Mouse (Mus musculus): Measurements from ENCODE around the gene Kdm2b.

The Kdm2b gene

GRCm38 (mm10) chr5:122888612-122889214 is 100.9 kb downstream of the Kdm2b start:
- peak; percentile 50 to 55 for DNase-seq

- no peak for DNase-seq
Observed at GRCm38 (mm10) chr5:122887926-122888611, 101.6 kb downstream of the Kdm2b start.

- DNase-seq, result no peak
Observed at GRCm38 (mm10) chr5:122887033-122887432, 102.6 kb downstream of the Kdm2b start.

- no peak for DNase-seq
Observed at GRCm38 (mm10) chr5:122884594-122885348, 104.9 kb downstream of the Kdm2b start.

- DNase-seq, result no peak
Observed at GRCm38 (mm10) chr5:122883652-122884235, 105.9 kb downstream of the Kdm2b start.

GRCm38 (mm10) chr5:122883237-122883636 is 106.4 kb downstream of the Kdm2b start:
- no peak for DNase-seq

- DNase-seq, result peak; percentile 54 to 67
Observed at GRCm38 (mm10) chr5:122882256-122883050, 107.2 kb downstream of the Kdm2b start.

- DNase-seq, result peak; percentile 75 to 78
Observed at GRCm38 (mm10) chr5:122881313-122881712, 108.3 kb downstream of the Kdm2b start.

GRCm38 (mm10) chr5:122880241-122880980 is 109.2 kb downstream of the Kdm2b start:
- DNase-seq, result no peak

- no peak for DNase-seq
Observed at GRCm38 (mm10) chr5:122876671-122877070, 113.0 kb downstream of the Kdm2b start.

GRCm38 (mm10) chr5:122874359-122874758 is 115.3 kb downstream of the Kdm2b start:
- DNase-seq, result no peak

GRCm38 (mm10) chr5:122873573-122873972 is 116.0 kb downstream of the Kdm2b start:
- DNase-seq, result peak; percentile 65 to 78

GRCm38 (mm10) chr5:122872626-122873025 is 117.0 kb downstream of the Kdm2b start:
- no peak for DNase-seq

- no peak for DNase-seq
Observed at GRCm38 (mm10) chr5:122863053-122863452, 126.6 kb downstream of the Kdm2b start.

- no peak for DNase-seq
Observed at GRCm38 (mm10) chr5:122855858-122856257, 133.8 kb downstream of the Kdm2b start.

GRCm38 (mm10) chr5:122852611-122853010 is 137.0 kb downstream of the Kdm2b start:
- DNase-seq, result no peak

GRCm38 (mm10) chr5:122850319-122851002 is 139.2 kb downstream of the Kdm2b start:
- DNase-seq, result peak in 1 of 2 experiments; percentile 38

GRCm38 (mm10) chr5:122849521-122850318 is 139.9 kb downstream of the Kdm2b start, which contains the start of gene Rnf34:
Rnf34 (plus strand) TSS chr5:122850048.
- DNase-seq, result peak; percentile 96 to 98

GRCm38 (mm10) chr5:122843799-122844198 is 145.8 kb downstream of the Kdm2b start:
- DNase-seq, result no peak

GRCm38 (mm10) chr5:122841126-122841525 is 148.5 kb downstream of the Kdm2b start:
- no peak for DNase-seq

Data from cerebellum, adult 18-20 months (tissue).